Mouse (Mus musculus) limb, embryonic 13.5 days (tissue): ENCODE data around the gene Ndufs4. TPM values are rescaled to one million over a fixed set of nuclear protein-coding genes. Genes with fewer than 3 reads are reported as not detected.

ENCODE experiments used
- ATAC-seq: fragments of 200-750 bp; cut with Nextera tagmentation; 2 replicates; pipeline ENCODE4 v1.8.0; 2017; ENCODE audit warnings: low read depth, moderate number of reproducible peaks, moderate TSS enrichment; ENCODE audit not compliant: low FRiP score
- H3K27ac ChIP-seq: fragments of 300-500 bp; sonication (generic); 2 replicates; pipeline ENCODE4 v1.5.1; 2015; ENCODE audit warnings: inconsistent platforms, mild to moderate bottlenecking, moderate library complexity
- H3K27me3 ChIP-seq: fragments of 300-500 bp; sonication (generic); 2 replicates; pipeline ENCODE4 v1.6.1; 2015; ENCODE audit warnings: mild to moderate bottlenecking, inconsistent platforms
- H3K36me3 ChIP-seq: fragments of 300-500 bp; sonication (generic); 2 replicates; pipeline ENCODE4 v1.6.1; 2015; ENCODE audit warnings: inconsistent platforms, mild to moderate bottlenecking, moderate library complexity
- H3K4me1 ChIP-seq: fragments of 300-500 bp; sonication (generic); 2 replicates; pipeline ENCODE4 v1.6.1; 2015; ENCODE audit warnings: inconsistent platforms
- H3K4me2 ChIP-seq: fragments of 300-500 bp; sonication (generic); replicated peaks from 2 replicates; pipeline ENCODE4 v1.6.1; 2015; ENCODE audit warnings: inconsistent platforms, mild to moderate bottlenecking, moderate library complexity
- H3K4me3 ChIP-seq: fragments of 300-500 bp; sonication (generic); 2 replicates; pipeline ENCODE4 v1.5.1; 2015; ENCODE audit warnings: moderate library complexity, mild to moderate bottlenecking, inconsistent platforms
- H3K9ac ChIP-seq: fragments of 300-500 bp; sonication (generic); 2 replicates; pipeline ENCODE4 v1.6.1; 2015; ENCODE audit warnings: mild to moderate bottlenecking, inconsistent platforms
- H3K9me3 ChIP-seq: fragments of 300-500 bp; sonication (generic); 2 replicates; pipeline ENCODE4 v1.6.1; 2016; ENCODE audit warnings: inconsistent platforms
- WGBS: fragments of 180-500 bp; shearing (Covaris S2); methylation state at CpG from one replicate; pipeline ENCODE4 v1.1.7; 2015; 5-methylcytosine and 5-hydroxymethylcytosine counted together
- polyA plus RNA-seq: library from polyadenylated mRNA; unstranded; fragments of >200 nt; fragmentation: Nextera tagmentation; extraction: Ambion mirVana; gene quantifications from 2 replicates; pipeline ENCODE4 v1.2.1, GENCODE M21; 2015

The Ndufs4 gene
- polyA plus RNA-seq, 1 experiment from 2014 or later = 292 TPM

GRCm38 (mm10) chr13:114271410-114272105 is 116.5 kb downstream of the Ndufs4 start:
- H3K9ac ChIP-seq = no peak overlapping the region
- no peaks in the 10 kb centered on the region for H3K27me3 ChIP-seq
- H3K4me1 ChIP-seq = no peaks in the 10 kb centered on the region
- no peak overlapping the region for H3K27ac ChIP-seq
- no peak overlapping the region for H3K4me3 ChIP-seq
- 85% methylated on average over 16 of the region's 16 CpGs for WGBS
- ATAC-seq = no peak
- no peaks in the 10 kb centered on the region for H3K9me3 ChIP-seq
- H3K4me2 ChIP-seq = no peak overlapping the region
- H3K36me3 ChIP-seq = no peaks in the 10 kb centered on the region

GRCm38 (mm10) chr13:114267741-114268140 is 120.3 kb downstream of the Ndufs4 start:
- no peaks in the 10 kb centered on the region for H3K4me1 ChIP-seq
- no peak overlapping the region for H3K27ac ChIP-seq
- ATAC-seq = no peak
- H3K4me2 ChIP-seq = no peak overlapping the region
- no peak overlapping the region for H3K9ac ChIP-seq
- no peaks in the 10 kb centered on the region for H3K9me3 ChIP-seq
- H3K27me3 ChIP-seq = no peaks in the 10 kb centered on the region
- 76% methylated on average over 9 of the region's 9 CpGs for WGBS
- no peak overlapping the region for H3K4me3 ChIP-seq
- no peaks in the 10 kb centered on the region for H3K36me3 ChIP-seq

GRCm38 (mm10) chr13:114260486-114261205 is 127.4 kb downstream of the Ndufs4 start:
- no peaks in the 10 kb centered on the region for H3K4me1 ChIP-seq
- WGBS = 76% methylated on average over 7 of the region's 7 CpGs
- H3K4me2 ChIP-seq = no peak overlapping the region
- H3K4me3 ChIP-seq = no peak overlapping the region
- H3K27me3 ChIP-seq = no peaks in the 10 kb centered on the region
- ATAC-seq = no peak
- H3K27ac ChIP-seq = no peak overlapping the region
- H3K9ac ChIP-seq = no peak overlapping the region
- H3K36me3 ChIP-seq = no peaks in the 10 kb centered on the region
- H3K9me3 ChIP-seq = peaks cover 4% of the 10 kb centered on the region; the same call in 1 of the 2 replicates

GRCm38 (mm10) chr13:114254697-114255096 is 133.4 kb downstream of the Ndufs4 start:
- Histone ChIP-seq H3K4me1 (no peaks in the 10 kb centered on the region), H3K9me3 (peaks cover 4% of the 10 kb centered on the region; the same call in 1 of the 2 replicates), H3K4me2 (no peak overlapping the region), H3K27ac (no peak overlapping the region), H3K36me3 (no peaks in the 10 kb centered on the region), H3K4me3 (no peak overlapping the region), H3K9ac (no peak overlapping the region), H3K27me3 (no peaks in the 10 kb centered on the region)
- ATAC-seq = no peak
- 90% methylated on average over 10 of the region's 10 CpGs for WGBS

Other genes starting within 250 kb of the Ndufs4 start
- 52.0 and 58.4 TPM in 2 replicates for gene Fst, start 70.7 kb upstream of the Ndufs4 start, polyA plus RNA-seq